Mouse (Mus musculus): Measurements from ENCODE around the gene Patl1. TPM values are rescaled to one million over a fixed set of nuclear protein-coding genes. Genes with fewer than 3 reads are reported as not detected.

Patl1 gene
- total and polyA plus RNA-seq, 3 experiments: 5.4 to 33.5 TPM; not detected in 1

DNA sequence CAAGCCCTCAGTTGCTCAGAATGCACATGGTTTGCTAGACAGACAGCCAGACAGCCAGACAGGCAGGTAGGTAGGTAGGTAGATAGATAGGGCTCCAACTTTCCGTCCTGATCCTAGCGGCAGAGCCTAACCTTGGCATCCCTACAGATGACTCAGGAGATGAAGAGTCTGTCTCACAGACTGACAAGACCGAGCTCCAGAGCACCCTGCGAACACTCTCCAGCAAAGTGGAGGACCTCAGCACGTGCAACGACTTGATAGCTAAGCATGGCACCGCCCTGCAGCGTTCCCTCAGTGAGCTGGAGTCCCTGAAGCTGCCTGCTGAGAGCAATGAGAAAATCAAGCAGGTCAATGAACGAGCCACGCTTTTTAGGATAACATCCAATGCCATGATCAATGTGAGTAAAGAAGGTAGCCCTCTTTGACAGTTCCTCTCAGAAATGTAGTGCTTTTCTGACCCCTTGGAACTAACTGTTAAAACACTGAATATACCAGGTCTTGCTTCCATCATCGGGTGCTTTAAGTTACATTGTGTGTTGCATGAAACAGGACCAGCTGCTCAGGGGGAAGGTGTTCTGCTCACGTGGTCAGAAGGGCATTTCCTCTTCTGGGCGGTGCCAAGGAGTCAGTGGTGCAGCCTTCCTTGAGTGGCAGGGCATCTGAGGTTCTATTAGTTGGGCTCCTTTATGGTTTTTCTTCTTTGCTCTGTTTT, 61.5 kb downstream of the Patl1 start:
- Histone ChIP-seq H3K27me3 (ENCODE audit: control insufficient read depth in 1 of 2, insufficient read depth in 2 of 2, low read length in 2 of 2) (no peaks in the 10 kb centered on the region), H3K36me3 (ENCODE audit: control insufficient read depth in 1 of 2, insufficient read depth in 2 of 2, low read length in 2 of 2) (peaks cover 4 to 21% of the 10 kb centered on the region in 2 experiments; a peak in 3 of 4 replicates), H3K79me2 (ENCODE audit: control insufficient read depth, insufficient read depth, low read length, poor library complexity) (peaks cover 9% of the 10 kb centered on the region), H3K9ac (ENCODE audit: control insufficient read depth, low read depth, low read length, poor library complexity, severe bottlenecking) (no peak overlapping the region), H3K27ac (ENCODE audit: control insufficient read depth, low read depth, low read length) (no peak overlapping the region), H3K9me3 (replicated peaks; ENCODE audit: insufficient read depth, low read length) (no peaks in the 10 kb centered on the region), H3K4me3 (ENCODE audit: control insufficient read depth in 1 of 2, insufficient read depth in 1 of 2, low read depth in 2 of 2, low read length in 2 of 2) (no peak overlapping the region), H3K4me1 (ENCODE audit: control insufficient read depth in 1 of 2, insufficient read depth in 2 of 2, low read length in 2 of 2) (peaks cover 5 to 8% of the 10 kb centered on the region in 2 experiments; a peak in 3 of 4 replicates)
- DNase-seq (ENCODE audit: low read depth, low spot score): no peak
- TF ChIP-seq SIN3A (IDR thresholded peaks at IDR 0.05; ENCODE audit: low read length): no peak
- no peak for TF ChIP-seq CHD1 (IDR thresholded peaks at IDR 0.05; ENCODE audit: low read depth, low read length)
- no peak for TF ChIP-seq NRF1 (IDR thresholded peaks at IDR 0.05; ENCODE audit: insufficient read depth, low read depth, low read length, poor library complexity, severe bottlenecking)
- TF ChIP-seq KAT2A (conservative IDR thresholded peaks at IDR 0.05; ENCODE audit: low read depth, low read length): no peak
- no peak for TF ChIP-seq MXI1 (IDR thresholded peaks at IDR 0.05; ENCODE audit: low read depth, low read length)
- no peak for TF ChIP-seq GABPA (IDR thresholded peaks at IDR 0.05; ENCODE audit: low read depth, low read length)
- TF ChIP-seq USF1 (IDR thresholded peaks at IDR 0.05; ENCODE audit: low read depth, low read length): no peak
- no peak for TF ChIP-seq ELF1 (IDR thresholded peaks at IDR 0.05; ENCODE audit: low read depth, low read length)
- TF ChIP-seq ZNF384 (IDR thresholded peaks at IDR 0.05; ENCODE audit: low read depth, low read length): no peak
- no peak for TF ChIP-seq TAL1 (IDR thresholded peaks at IDR 0.05; ENCODE audit: low read length)
- TF ChIP-seq MYC (IDR thresholded peaks at IDR 0.05; ENCODE audit: low read depth, low read length): no peak
- TF ChIP-seq MAX (IDR thresholded peaks at IDR 0.05; ENCODE audit: low read length): no peak
- no peak for TF ChIP-seq E2F4 (IDR thresholded peaks at IDR 0.05; ENCODE audit: borderline replicate concordance, low read depth, low read length)
- no peak for TF ChIP-seq TCF12 (IDR thresholded peaks at IDR 0.05; ENCODE audit: low read depth, low read length)
- no peak for TF ChIP-seq SMC3 (IDR thresholded peaks at IDR 0.05; ENCODE audit: low read depth, low read length)
- TF ChIP-seq POLR2AphosphoS2 (IDR thresholded peaks at IDR 0.05; ENCODE audit: low read length): no peak
- no peak for TF ChIP-seq ETS1 (IDR thresholded peaks at IDR 0.05; ENCODE audit: low read depth, low read length)
- no peak for TF ChIP-seq GATA1 (IDR thresholded peaks at IDR 0.05; ENCODE audit: low read depth, low read length)
- TF ChIP-seq CTCF (IDR thresholded peaks at IDR 0.05 in 2 of 3, conservative IDR thresholded peaks at IDR 0.05 in 1 of 3; ENCODE audit: control insufficient read depth in 1 of 3, insufficient read depth in 1 of 3, low read depth in 2 of 3, low read length in 3 of 3, poor library complexity in 1 of 3, severe bottlenecking in 1 of 3): no peak
- no peak for TF ChIP-seq HCFC1 (IDR thresholded peaks at IDR 0.05; ENCODE audit: low read depth, low read length)

DNA sequence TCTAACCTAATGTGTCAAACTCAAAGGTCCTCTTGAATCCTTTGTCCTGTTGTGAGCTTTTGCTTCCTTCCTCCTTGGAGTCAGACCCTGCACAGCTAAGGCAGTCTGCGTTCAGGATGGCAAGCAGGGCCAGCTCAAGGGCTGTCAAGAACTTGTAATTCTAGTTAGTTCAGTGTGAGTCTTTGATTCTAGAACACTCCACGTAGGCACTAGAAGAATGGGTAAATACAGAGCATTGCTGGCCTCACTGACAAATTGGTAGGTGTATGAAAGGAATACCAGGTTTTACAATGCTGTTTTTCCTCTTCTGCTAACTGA, 62.0 kb downstream of the Patl1 start:
- no peak overlapping the region for H3K4me3 ChIP-seq (ENCODE audit: control insufficient read depth in 1 of 2, insufficient read depth in 1 of 2, low read depth in 2 of 2, low read length in 2 of 2)
- no peaks in the 10 kb centered on the region for H3K9me3 ChIP-seq (replicated peaks; ENCODE audit: insufficient read depth, low read length)
- TF ChIP-seq SMC3 (IDR thresholded peaks at IDR 0.05; ENCODE audit: low read depth, low read length) (no peak), TCF12 (IDR thresholded peaks at IDR 0.05; ENCODE audit: low read depth, low read length) (no peak), MXI1 (IDR thresholded peaks at IDR 0.05; ENCODE audit: low read depth, low read length) (no peak), CTCF (IDR thresholded peaks at IDR 0.05 in 2 of 3, conservative IDR thresholded peaks at IDR 0.05 in 1 of 3; ENCODE audit: control insufficient read depth in 1 of 3, insufficient read depth in 1 of 3, low read depth in 2 of 3, low read length in 3 of 3, poor library complexity in 1 of 3, severe bottlenecking in 1 of 3) (no peak), RAD21 (IDR thresholded peaks at IDR 0.05; ENCODE audit: low read depth, low read length) (no peak)
- peaks cover 6% of the 10 kb centered on the region for H3K79me2 ChIP-seq (ENCODE audit: control insufficient read depth, insufficient read depth, low read length, poor library complexity)
- no peak overlapping the region for H3K9ac ChIP-seq (ENCODE audit: control insufficient read depth, low read depth, low read length, poor library complexity, severe bottlenecking)
- H3K27ac ChIP-seq (ENCODE audit: control insufficient read depth, low read depth, low read length): no peak overlapping the region
- H3K36me3 ChIP-seq (ENCODE audit: control insufficient read depth in 1 of 2, insufficient read depth in 2 of 2, low read length in 2 of 2): peaks cover 4 to 21% of the 10 kb centered on the region in 2 experiments; a peak in 3 of 4 replicates
- peaks cover 5 to 8% of the 10 kb centered on the region in 2 experiments; a peak in 3 of 4 replicates for H3K4me1 ChIP-seq (ENCODE audit: control insufficient read depth in 1 of 2, insufficient read depth in 2 of 2, low read length in 2 of 2)
- DNase-seq (ENCODE audit: low read depth, low spot score): no peak
- H3K27me3 ChIP-seq (ENCODE audit: control insufficient read depth in 1 of 2, insufficient read depth in 2 of 2, low read length in 2 of 2): no peaks in the 10 kb centered on the region
